Mouse (Mus musculus) yolk sac, embryonic 10.5 days (tissue): ENCODE measurements around the gene Nek1.
A peak's percentile ranks its signal among the peaks of the same experiment; 100 is the strongest.
"Not testable (repeated sequence)": the region's sequence is repeated elsewhere in the genome, so short reads cannot be mapped to it uniquely, and the experiment has no call there.

Source experiments
- DNase-seq: peaks from one replicate; pipeline ENCODE4 v3.0.0-alpha.2; 2017; ENCODE audit warnings: low spot score

Nek1 gene

GRCm38 (mm10) chr8:60984260-60985010 lies 8.6 kb upstream of the Nek1 start:
- DNase-seq, result not testable (repeated sequence)

- peak; percentile 94 for DNase-seq
Observed at GRCm38 (mm10) chr8:60992561-60992909, 460 bp upstream of the Nek1 start.

GRCm38 (mm10) chr8:60993639-60993986 lies 618 bp downstream of the Nek1 start:
- DNase-seq, result no peak

GRCm38 (mm10) chr8:60996468-60996867 lies 3.5 kb downstream of the Nek1 start:
- no peak for DNase-seq

- peak; percentile 35 for DNase-seq
Observed at GRCm38 (mm10) chr8:61041951-61042350, 49.0 kb downstream of the Nek1 start.

- no peak for DNase-seq
Observed at GRCm38 (mm10) chr8:61043874-61044273, 50.9 kb downstream of the Nek1 start.

- DNase-seq, result no peak
Observed at GRCm38 (mm10) chr8:61046816-61047215, 53.8 kb downstream of the Nek1 start.

GRCm38 (mm10) chr8:61053017-61053416 lies 60.0 kb downstream of the Nek1 start:
- DNase-seq, result no peak

- DNase-seq, result no peak
Observed at GRCm38 (mm10) chr8:61054313-61054712, 61.3 kb downstream of the Nek1 start.

GRCm38 (mm10) chr8:61056997-61057396 lies 64.0 kb downstream of the Nek1 start:
- DNase-seq, result no peak

- DNase-seq, result no peak
Observed at GRCm38 (mm10) chr8:61059143-61059542, 66.1 kb downstream of the Nek1 start.

GRCm38 (mm10) chr8:61060412-61060811 lies 67.4 kb downstream of the Nek1 start:
- no peak for DNase-seq

- DNase-seq, result no peak
Observed at GRCm38 (mm10) chr8:61075059-61075458, 82.1 kb downstream of the Nek1 start.

GRCm38 (mm10) chr8:61110496-61110895 lies 117.5 kb downstream of the Nek1 start:
- DNase-seq, result no peak

- no peak for DNase-seq
Observed at GRCm38 (mm10) chr8:61111940-61112339, 118.9 kb downstream of the Nek1 start.

GRCm38 (mm10) chr8:61121631-61122030 lies 128.6 kb downstream of the Nek1 start:
- no peak for DNase-seq

GRCm38 (mm10) chr8:61127299-61127861 lies 134.4 kb downstream of the Nek1 start:
- no peak for DNase-seq

GRCm38 (mm10) chr8:61132561-61133134 lies 139.7 kb downstream of the Nek1 start:
- no peak for DNase-seq

GRCm38 (mm10) chr8:61141869-61142268 lies 148.9 kb downstream of the Nek1 start:
- DNase-seq, result no peak

GRCm38 (mm10) chr8:61142302-61142701 lies 149.3 kb downstream of the Nek1 start:
- peak; percentile 3 for DNase-seq

GRCm38 (mm10) chr8:61142845-61143244 lies 149.8 kb downstream of the Nek1 start:
- DNase-seq, result no peak

GRCm38 (mm10) chr8:61148728-61149127 lies 155.7 kb downstream of the Nek1 start:
- DNase-seq, result no peak

- no peak for DNase-seq
Observed at GRCm38 (mm10) chr8:61150596-61150995, 157.6 kb downstream of the Nek1 start.

- no peak for DNase-seq
Observed at GRCm38 (mm10) chr8:61156406-61156805, 163.4 kb downstream of the Nek1 start.
